Mouse (Mus musculus): ENCODE results near the gene Atf2.

- TF ChIP-seq CTCF (IDR thresholded peaks at IDR 0.05; ENCODE audit: borderline replicate concordance, insufficient read depth, low read depth, low read length) (no peak), POLR2A (IDR thresholded peaks at IDR 0.05; ENCODE audit: borderline replicate concordance, insufficient read depth, low read length) (no peak)
Observed at GRCm38 (mm10) chr2:73891701-73892463, 557 bp downstream of the Atf2 start.
